Mouse (Mus musculus): Measurements from ENCODE around the gene Smco4. TPM values are rescaled to one million over a fixed set of nuclear protein-coding genes. Genes with fewer than 3 reads are reported as not detected.
A peak's percentile ranks its signal among the peaks of the same experiment; 100 is the strongest.

The Smco4 gene
- polyA plus RNA-seq, 1 experiment, result 15.2 TPM

GRCm38 (mm10) chr9:15529965-15530320 lies 36.7 kb downstream of the Smco4 start:
- Histone ChIP-seq H3K27me3 (ENCODE audit: control insufficient read depth, insufficient read depth, low read length) (no peaks in the 10 kb centered on the region), H3K36me3 (ENCODE audit: control insufficient read depth, insufficient read depth, low read length) (0 out of 2 replicates have a peak, but pooled peaks cover 5% of the 10 kb centered on the region), H3K27ac (ENCODE audit: insufficient read depth, low read depth, low read length) (peak overlapping the region; percentile 55), H3K4me1 (ENCODE audit: control insufficient read depth, insufficient read depth, insufficient read length, low read length) (peaks cover 17% of the 10 kb centered on the region), H3K4me3 (ENCODE audit: low read depth, low read length) (no peak overlapping the region)
- WGBS, result 39% methylated on average over 2 of the region's 2 CpGs
- TF ChIP-seq POLR2A (IDR thresholded peaks at IDR 0.05; ENCODE audit: low read depth, low read length) (no peak), CTCF (IDR thresholded peaks at IDR 0.05; ENCODE audit: extremely low read depth, insufficient read length, insufficient replicate concordance, low read depth, low read length) (no peak)

DNA sequence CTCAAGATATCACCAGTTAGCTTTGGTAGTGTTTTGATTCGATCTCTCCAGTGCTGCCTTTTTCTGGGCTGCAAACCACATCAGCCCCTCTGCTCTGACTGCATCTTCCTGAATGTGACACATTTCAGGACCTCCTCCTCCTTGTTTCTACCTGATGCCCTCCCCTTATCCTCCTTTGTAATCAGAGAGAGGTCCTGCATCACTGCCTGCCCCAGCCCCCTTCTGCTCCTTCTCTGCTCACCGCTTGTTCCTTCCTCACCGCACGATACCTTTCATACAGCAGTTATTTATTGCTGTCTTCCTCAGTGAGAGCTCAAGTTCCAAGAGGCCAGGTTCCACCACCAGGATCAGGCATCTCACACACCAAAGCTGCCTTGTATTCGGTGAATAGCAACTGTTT lies 38.0 kb downstream of the Smco4 start:
- H3K27me3 ChIP-seq (ENCODE audit: control insufficient read depth, insufficient read depth, low read length), result no peaks in the 10 kb centered on the region
- H3K27ac ChIP-seq (ENCODE audit: insufficient read depth, low read depth, low read length), result no peak overlapping the region
- H3K36me3 ChIP-seq (ENCODE audit: control insufficient read depth, insufficient read depth, low read length), result 0 out of 2 replicates have a peak, but pooled peaks cover 5% of the 10 kb centered on the region
- no peak overlapping the region for H3K4me3 ChIP-seq (ENCODE audit: low read depth, low read length)
- TF ChIP-seq POLR2A (IDR thresholded peaks at IDR 0.05; ENCODE audit: low read depth, low read length) (no peak), CTCF (IDR thresholded peaks at IDR 0.05; ENCODE audit: extremely low read depth, insufficient read length, insufficient replicate concordance, low read depth, low read length) (no peak)
- 69% methylated on average over 5 of the region's 5 CpGs for WGBS
- H3K4me1 ChIP-seq (ENCODE audit: control insufficient read depth, insufficient read depth, insufficient read length, low read length), result peaks cover 25% of the 10 kb centered on the region

DNA sequence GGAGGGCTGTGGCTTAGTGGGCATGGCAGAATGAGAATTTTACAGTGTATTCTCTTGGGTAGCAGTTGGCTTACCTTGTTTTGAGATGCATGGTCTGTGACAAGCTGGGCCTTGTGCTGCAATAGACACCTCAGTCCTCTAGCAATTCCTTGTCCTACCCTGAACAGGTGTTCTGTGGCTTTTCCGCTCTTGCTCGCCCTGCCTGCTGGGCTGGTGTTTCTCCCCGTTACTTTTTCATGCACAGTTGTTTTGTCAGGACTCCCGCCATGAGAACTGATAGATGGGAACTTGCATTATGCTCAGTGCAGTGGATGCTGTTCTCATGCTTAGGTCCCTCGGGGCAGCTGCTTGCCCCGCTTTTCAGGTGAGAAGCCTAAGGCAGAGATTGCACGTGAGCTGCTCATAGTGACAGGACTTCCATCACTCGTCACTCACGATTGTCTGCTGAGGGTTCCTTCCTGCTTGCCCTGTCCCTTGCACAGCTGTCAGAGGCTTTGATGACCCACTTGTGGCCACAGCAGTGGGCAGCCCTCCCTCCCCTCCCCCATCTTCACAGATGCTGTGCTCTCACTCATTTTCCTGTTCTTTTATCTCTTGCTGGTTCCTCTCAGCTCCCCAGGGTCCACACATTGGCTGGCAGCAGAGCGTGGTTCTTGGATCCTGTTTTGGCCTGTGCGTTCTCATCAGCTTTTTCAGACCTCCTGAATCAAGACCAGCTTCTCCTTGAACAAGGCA lies 40.3 kb downstream of the Smco4 start:
- no peak overlapping the region for H3K4me3 ChIP-seq (ENCODE audit: low read depth, low read length)
- WGBS, result 80% methylated on average over 11 of the region's 11 CpGs
- TF ChIP-seq CTCF (IDR thresholded peaks at IDR 0.05; ENCODE audit: extremely low read depth, insufficient read length, insufficient replicate concordance, low read depth, low read length) (no peak), POLR2A (IDR thresholded peaks at IDR 0.05; ENCODE audit: low read depth, low read length) (no peak)

GRCm38 (mm10) chr9:15534110-15534509 lies 40.9 kb downstream of the Smco4 start:
- WGBS, result 96% methylated on average over 2 of the region's 2 CpGs
- 0 out of 2 replicates have a peak, but pooled peaks cover 2% of the 10 kb centered on the region for H3K36me3 ChIP-seq (ENCODE audit: control insufficient read depth, insufficient read depth, low read length)
- H3K27me3 ChIP-seq (ENCODE audit: control insufficient read depth, insufficient read depth, low read length), result no peaks in the 10 kb centered on the region
- H3K4me1 ChIP-seq (ENCODE audit: control insufficient read depth, insufficient read depth, insufficient read length, low read length), result peaks cover 38% of the 10 kb centered on the region
- H3K4me3 ChIP-seq (ENCODE audit: low read depth, low read length), result no peak overlapping the region
- no peak overlapping the region for H3K27ac ChIP-seq (ENCODE audit: insufficient read depth, low read depth, low read length)
- TF ChIP-seq POLR2A (IDR thresholded peaks at IDR 0.05; ENCODE audit: low read depth, low read length) (no peak), CTCF (IDR thresholded peaks at IDR 0.05; ENCODE audit: extremely low read depth, insufficient read length, insufficient replicate concordance, low read depth, low read length) (no peak)

More for the DNA sequence above, 40.3 kb downstream of the Smco4 start:
- peaks cover 39% of the 10 kb centered on the region for H3K4me1 ChIP-seq (ENCODE audit: control insufficient read depth, insufficient read depth, insufficient read length, low read length)
- H3K27me3 ChIP-seq (ENCODE audit: control insufficient read depth, insufficient read depth, low read length), result no peaks in the 10 kb centered on the region
- 0 out of 2 replicates have a peak, but pooled peaks cover 2% of the 10 kb centered on the region for H3K36me3 ChIP-seq (ENCODE audit: control insufficient read depth, insufficient read depth, low read length)
- no peak overlapping the region for H3K27ac ChIP-seq (ENCODE audit: insufficient read depth, low read depth, low read length)

- Histone ChIP-seq H3K27me3 (ENCODE audit: control insufficient read depth, insufficient read depth, low read length) (no peaks in the 10 kb centered on the region), H3K4me1 (ENCODE audit: control insufficient read depth, insufficient read depth, insufficient read length, low read length) (peaks cover 30% of the 10 kb centered on the region), H3K27ac (ENCODE audit: insufficient read depth, low read depth, low read length) (peak overlapping the region; percentile 17), H3K36me3 (ENCODE audit: control insufficient read depth, insufficient read depth, low read length) (peaks cover 6% of the 10 kb centered on the region), H3K4me3 (ENCODE audit: low read depth, low read length) (no peak overlapping the region)
- WGBS, result 17% methylated on average over 5 of the region's 5 CpGs
- TF ChIP-seq CTCF (IDR thresholded peaks at IDR 0.05; ENCODE audit: extremely low read depth, insufficient read length, insufficient replicate concordance, low read depth, low read length) (no peak), POLR2A (IDR thresholded peaks at IDR 0.05; ENCODE audit: low read depth, low read length) (no peak)
These were observed 42.2 kb downstream of the Smco4 start for GRCm38 (mm10) chr9:15535418-15535817.

DNA sequence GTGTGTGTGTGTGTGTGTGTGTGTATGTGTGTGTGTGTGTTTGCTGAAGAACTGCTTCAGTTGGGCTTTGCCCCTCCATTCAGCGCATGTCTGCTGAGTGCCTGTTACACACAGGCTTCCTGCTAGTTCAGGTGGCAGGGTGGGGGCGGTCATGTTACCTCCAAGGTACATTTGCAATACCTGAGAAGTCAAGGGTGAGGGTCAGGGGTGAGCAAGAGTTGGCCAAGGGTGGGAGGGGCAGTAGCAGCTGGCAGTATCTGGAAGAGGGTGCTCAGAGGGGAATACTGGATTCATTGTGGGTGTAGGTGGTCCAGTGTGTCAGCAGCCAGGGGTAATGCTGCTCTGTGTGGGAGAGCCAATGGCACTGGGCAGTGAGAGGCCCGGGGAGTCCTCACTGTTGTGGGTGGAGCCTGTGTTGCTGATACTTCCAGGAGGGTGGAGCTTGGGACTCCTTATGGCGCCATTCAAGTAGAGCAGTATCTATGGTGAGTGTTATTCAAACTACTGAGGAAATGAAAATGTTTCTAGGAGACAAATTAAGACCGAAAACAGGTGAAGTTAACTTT lies 43.7 kb downstream of the Smco4 start:
- Histone ChIP-seq H3K27ac (ENCODE audit: insufficient read depth, low read depth, low read length) (peak overlapping the region; percentile 41; the same call in 1 of the 2 replicates), H3K36me3 (ENCODE audit: control insufficient read depth, insufficient read depth, low read length) (peaks cover 5% of the 10 kb centered on the region), H3K4me1 (ENCODE audit: control insufficient read depth, insufficient read depth, insufficient read length, low read length) (peaks cover 34% of the 10 kb centered on the region), H3K27me3 (ENCODE audit: control insufficient read depth, insufficient read depth, low read length) (no peaks in the 10 kb centered on the region), H3K4me3 (ENCODE audit: low read depth, low read length) (no peak overlapping the region)
- TF ChIP-seq POLR2A (IDR thresholded peaks at IDR 0.05; ENCODE audit: low read depth, low read length), result no peak
- TF ChIP-seq CTCF (IDR thresholded peaks at IDR 0.05; ENCODE audit: extremely low read depth, insufficient read length, insufficient replicate concordance, low read depth, low read length), result no peak
- 56% methylated on average over 5 of the region's 5 CpGs for WGBS

GRCm38 (mm10) chr9:15537455-15538048 lies 44.3 kb downstream of the Smco4 start:
- H3K27me3 ChIP-seq (ENCODE audit: control insufficient read depth, insufficient read depth, low read length), result no peaks in the 10 kb centered on the region
- TF ChIP-seq CTCF (IDR thresholded peaks at IDR 0.05; ENCODE audit: extremely low read depth, insufficient read length, insufficient replicate concordance, low read depth, low read length) (peak; percentile 50; the same call in 1 of the 2 replicates), POLR2A (IDR thresholded peaks at IDR 0.05; ENCODE audit: low read depth, low read length) (no peak)
- H3K36me3 ChIP-seq (ENCODE audit: control insufficient read depth, insufficient read depth, low read length), result peaks cover 5% of the 10 kb centered on the region
- H3K4me3 ChIP-seq (ENCODE audit: low read depth, low read length), result no peak overlapping the region
- peaks cover 40% of the 10 kb centered on the region for H3K4me1 ChIP-seq (ENCODE audit: control insufficient read depth, insufficient read depth, insufficient read length, low read length)
- WGBS, result 35% methylated on average over 3 of the region's 3 CpGs
- H3K27ac ChIP-seq (ENCODE audit: insufficient read depth, low read depth, low read length), result peak overlapping the region; percentile 87

All from small intestine, adult 2 months (tissue).